Mouse (Mus musculus) brain, adult 10 weeks (tissue): ENCODE data around the gene Defa28. TPM values are rescaled to one million over a fixed set of nuclear protein-coding genes. Genes with fewer than 3 reads are reported as not detected.

Experiments used
- polyA plus RNA-seq: library from polyadenylated mRNA; stranded (reverse); fragments of 350-450 nt; fragmentation: Illumina TruSeq; extraction: RNeasy Lipid Tissue Mini Kit (QIAGEN cat#74804); gene quantifications from one replicate; pipeline ENCODE4 v1.2.3, GENCODE M21; 2015; ENCODE audit warnings: low read depth, low replicate concordance

Defa28 gene
- not detected for polyA plus RNA-seq

GRCm38 (mm10) chr8:21582706-21583105, at the start of gene Defa28:
TSS of gene Defa28 (plus strand) at chr8:21583006.

DNA sequence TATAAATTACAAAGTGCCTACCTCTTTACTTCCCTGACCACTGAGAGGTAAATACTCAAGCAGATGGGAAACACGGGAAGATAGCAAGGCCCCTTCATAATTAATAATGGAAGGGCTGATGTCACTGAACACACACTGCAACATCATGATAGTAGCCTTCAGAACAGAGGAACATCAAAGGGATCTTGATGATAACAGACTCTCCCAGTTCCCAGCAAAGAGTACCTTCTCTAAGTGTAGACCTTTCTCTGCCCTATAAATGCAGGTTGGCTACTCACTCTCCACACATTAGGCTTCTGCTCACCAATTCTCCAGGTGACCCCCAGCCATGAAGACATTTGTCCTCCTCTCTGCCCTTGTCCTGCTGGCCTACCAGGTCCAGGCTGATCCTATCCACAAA, 17.7 kb upstream of the Defa28 start, which contains the start of gene Defa37:
Gene Defa37 (plus strand): TSS at position 301 of the 400 bp plus-strand sequence.

GRCm38 (mm10) chr8:21594408-21594807, 11.6 kb downstream of the Defa28 start, which contains the start of gene Gm7861:
TSS of gene Gm7861 (minus strand) at chr8:21594508.

DNA sequence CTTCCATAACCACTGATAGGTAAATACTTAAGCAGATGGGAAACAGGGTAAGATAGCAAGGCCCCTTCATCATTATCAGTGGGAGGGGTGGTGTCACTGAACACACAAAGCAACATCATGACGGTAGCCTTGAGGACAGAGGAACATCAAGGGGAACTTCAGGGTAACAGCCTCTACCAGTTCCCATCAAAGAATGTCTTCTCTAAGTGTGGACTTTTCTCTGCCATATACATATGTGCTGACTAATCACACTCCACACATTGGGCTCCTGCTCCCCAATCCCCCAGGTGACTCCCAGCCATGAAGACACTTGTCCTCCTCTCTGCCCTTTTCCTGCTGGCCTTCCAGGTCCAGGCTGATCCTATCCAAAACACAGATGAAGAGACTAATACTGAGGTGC, 35.1 kb downstream of the Defa28 start, which contains the start of gene Defa26:
Gene Defa26 (plus strand): TSS at position 301 of the 400 bp plus-strand sequence.

Other genes starting within 250 kb of the Defa28 start
- gene Defa2, start 204.5 kb upstream of the Defa28 start, polyA plus RNA-seq: not detected
- gene Defa33, start 191.2 kb upstream of the Defa28 start, polyA plus RNA-seq: not detected
- gene Defa36, start 155.6 kb upstream of the Defa28 start, polyA plus RNA-seq: not detected
- not detected for gene Gm7849, start 126.4 kb upstream of the Defa28 start, polyA plus RNA-seq
- gene Defa20, start 73.7 kb upstream of the Defa28 start, polyA plus RNA-seq: not detected
- not detected for gene Defa32, start 54.0 kb upstream of the Defa28 start, polyA plus RNA-seq
- not detected for gene Defa37, start 17.6 kb upstream of the Defa28 start, polyA plus RNA-seq
- not detected for gene Gm7861, start 11.5 kb downstream of the Defa28 start, polyA plus RNA-seq
- gene Defa26, start 35.2 kb downstream of the Defa28 start, polyA plus RNA-seq: not detected
- gene Defa17, start 72.8 kb downstream of the Defa28 start, polyA plus RNA-seq: not detected
- gene Defa34, start 82.8 kb downstream of the Defa28 start, polyA plus RNA-seq: not detected
- not detected for gene AY761184, start 120.6 kb downstream of the Defa28 start, polyA plus RNA-seq
- gene Defa24, start 151.5 kb downstream of the Defa28 start, polyA plus RNA-seq: not detected
- gene Defb50, start 240.5 kb downstream of the Defa28 start, polyA plus RNA-seq: not detected